Mouse (Mus musculus) CD8-positive naive resting alpha-beta T cell, adult 2 months (primary cell): Measurements from ENCODE around the gene Scrn1.
A peak's percentile ranks its signal among the peaks of the same experiment; 100 is the strongest.

Experiments
- DNase-seq, 2 experiments: peaks; one replicate each; pipeline ENCODE4 v3.0.0; 2022; ENCODE audit warnings: low read depth in 2 of 2, low spot score in 2 of 2

Scrn1 gene

GRCm38 (mm10) chr6:54565665-54566545 lies at the start of gene Scrn1:
Gene Scrn1, minus strand, starts transcription at chr6:54566489.
- peak in 1 of 2 experiments; percentile 2 for DNase-seq

- no peak for DNase-seq
These were observed 40.0 kb upstream of the Scrn1 start for GRCm38 (mm10) chr6:54606241-54606640.

- no peak for DNase-seq
These were observed 37.9 kb upstream of the Scrn1 start for GRCm38 (mm10) chr6:54604001-54604715.

- no peak for DNase-seq
These were observed 36.6 kb upstream of the Scrn1 start for GRCm38 (mm10) chr6:54602891-54603290.

- DNase-seq, result no peak
These were observed 34.5 kb upstream of the Scrn1 start for GRCm38 (mm10) chr6:54600681-54601347.

- no peak for DNase-seq
These were observed 31.4 kb upstream of the Scrn1 start for GRCm38 (mm10) chr6:54597711-54598110.

GRCm38 (mm10) chr6:54597208-54597607 lies 30.9 kb upstream of the Scrn1 start, which contains the start of gene Fkbp14:
Gene Fkbp14, minus strand, starts transcription at chr6:54597308.
- no peak for DNase-seq

- DNase-seq, result no peak
These were observed 29.1 kb upstream of the Scrn1 start for GRCm38 (mm10) chr6:54595330-54595878.

GRCm38 (mm10) chr6:54594469-54595329 lies 28.4 kb upstream of the Scrn1 start, which contains the start of gene Plekha8:
Gene Plekha8, plus strand, starts transcription at chr6:54595111.
- peak; percentile 64 for DNase-seq

- no peak for DNase-seq
These were observed 27.6 kb upstream of the Scrn1 start for GRCm38 (mm10) chr6:54593766-54594468.

GRCm38 (mm10) chr6:54592938-54593535 lies 26.7 kb upstream of the Scrn1 start:
- peak; percentile 58 to 71 for DNase-seq

GRCm38 (mm10) chr6:54591778-54592177 lies 25.5 kb upstream of the Scrn1 start:
- DNase-seq, result no peak

- DNase-seq, result no peak
These were observed 24.4 kb upstream of the Scrn1 start for GRCm38 (mm10) chr6:54590691-54591090.

GRCm38 (mm10) chr6:54588212-54588611 lies 21.9 kb upstream of the Scrn1 start:
- no peak for DNase-seq

GRCm38 (mm10) chr6:54587683-54588082 lies 21.4 kb upstream of the Scrn1 start:
- DNase-seq, result no peak

GRCm38 (mm10) chr6:54586911-54587310 lies 20.6 kb upstream of the Scrn1 start:
- no peak for DNase-seq

- peak; percentile 32 to 48 for DNase-seq
These were observed 19.9 kb upstream of the Scrn1 start for GRCm38 (mm10) chr6:54586175-54586574.

- DNase-seq, result no peak
These were observed 7.1 kb upstream of the Scrn1 start for GRCm38 (mm10) chr6:54573218-54573955.

- DNase-seq, result no peak
These were observed 3.5 kb upstream of the Scrn1 start for GRCm38 (mm10) chr6:54569776-54570175.
